Comparison of ENCODE assay signal across 14 mouse cellular contexts in genomic region chr5:112431120-112431775, GRCm38 (mm10). TPM values are rescaled to one million over a fixed set of nuclear protein-coding genes. Genes with fewer than 3 reads are reported as not detected.
DNase-seq lines count a peak whose midpoint lies in the region; ATAC-seq lines count a peak whose summit lies in the region.
"Had no signal": no experiment of that assay in that cellular context is flagged by ENCODE, and none has a peak within 500 bp of the region (broad histone marks: within the 10 kb centered on the region; RNA-seq: fewer than 3 reads in every experiment).

No protein-coding gene starts in this region.

- H3K4me3 ChIP-seq in forebrain, embryonic 12.5 days (replicated peaks), result no peak overlapping the region
- H3K4me3 ChIP-seq in forebrain, embryonic 11.5 days (ENCODE audit: low read depth, low read length), result no peak overlapping the region
- H3K4me3 ChIP-seq in midbrain, embryonic 10.5 days, result peak overlapping the region; percentile 26; the same call in 1 of the 2 replicates
- H3K4me3 ChIP-seq in midbrain, embryonic 16.5 days (ENCODE audit: low read depth, low read length), result no peak overlapping the region
- no peak overlapping the region for H3K4me3 ChIP-seq in intestine, embryonic 14.5 days (ENCODE audit: low read depth, low read length)
- peak overlapping the region; percentile 10; the same call in 1 of the 2 replicates for H3K4me3 ChIP-seq in stomach, embryonic 16.5 days (replicated peaks; ENCODE audit: low read length)
- H3K4me3 ChIP-seq: neural tube, embryonic 13.5 days had no signal

- WGBS in forebrain, embryonic 12.5 days, result 21% methylated on average over 14 of the region's 14 CpGs
- WGBS in forebrain, embryonic 11.5 days, result 24% methylated on average over 14 of the region's 14 CpGs
- WGBS in midbrain, embryonic 10.5 days, result 22% methylated on average over 14 of the region's 14 CpGs
- WGBS in midbrain, embryonic 16.5 days, result 17% methylated on average over 14 of the region's 14 CpGs
- WGBS in intestine, embryonic 14.5 days, result 27% methylated on average over 14 of the region's 14 CpGs
- WGBS in stomach, embryonic 16.5 days, result 22% methylated on average over 14 of the region's 14 CpGs

- H3K9ac ChIP-seq in forebrain, embryonic 12.5 days, result peak overlapping the region; percentile 5; the same call in 1 of the 2 replicates
- no peak overlapping the region for H3K9ac ChIP-seq in forebrain, embryonic 11.5 days (ENCODE audit: low read length)
- no peak overlapping the region for H3K9ac ChIP-seq in midbrain, embryonic 16.5 days (ENCODE audit: low read depth, low read length)
- H3K9ac ChIP-seq in intestine, embryonic 14.5 days (ENCODE audit: low read length), result no peak overlapping the region
- peak overlapping the region; percentile 38 for H3K9ac ChIP-seq in stomach, embryonic 16.5 days (ENCODE audit: low read length)
- H3K9ac ChIP-seq: hindbrain, embryonic 14.5 days; neural tube, embryonic 13.5 days had no signal

- no peak for DNase-seq in forebrain, embryonic 11.5 days (ENCODE audit: low spot score)
- DNase-seq in midbrain, embryonic 10.5 days (ENCODE audit: low spot score), result peak; percentile 76
- no peak for DNase-seq in intestine, embryonic 14.5 days (ENCODE audit: low spot score)
- no peak for DNase-seq in heart, postnatal 10 days
- DNase-seq in B cell, adult 2 months, result no peak
- DNase-seq: cerebellum, adult 9-11 months had no signal

- H3K36me3 ChIP-seq in forebrain, embryonic 12.5 days (replicated peaks), result no peaks in the 10 kb centered on the region
- H3K36me3 ChIP-seq in forebrain, embryonic 11.5 days (ENCODE audit: control insufficient read depth, insufficient read depth, low read length), result no peaks in the 10 kb centered on the region
- no peaks in the 10 kb centered on the region for H3K36me3 ChIP-seq in midbrain, embryonic 10.5 days
- H3K36me3 ChIP-seq in midbrain, embryonic 16.5 days (ENCODE audit: control insufficient read depth, insufficient read depth, low read length), result no peaks in the 10 kb centered on the region
- no peaks in the 10 kb centered on the region for H3K36me3 ChIP-seq in intestine, embryonic 14.5 days (ENCODE audit: control insufficient read depth, insufficient read depth, low read length)
- no peaks in the 10 kb centered on the region for H3K36me3 ChIP-seq in stomach, embryonic 16.5 days (ENCODE audit: control insufficient read depth, insufficient read depth, low read length)
- H3K36me3 ChIP-seq: neural tube, embryonic 13.5 days had no signal

- H3K4me2 ChIP-seq in forebrain, embryonic 12.5 days, result no peak overlapping the region
- no peak overlapping the region for H3K4me2 ChIP-seq in forebrain, embryonic 11.5 days (ENCODE audit: low read depth, low read length, severe bottlenecking)
- no peak overlapping the region for H3K4me2 ChIP-seq in midbrain, embryonic 16.5 days (ENCODE audit: low read length)
- H3K4me2 ChIP-seq in intestine, embryonic 14.5 days (ENCODE audit: low read length), result peak overlapping the region; percentile 27
- peak overlapping the region; percentile 38; the same call in 1 of the 2 replicates for H3K4me2 ChIP-seq in stomach, embryonic 16.5 days (ENCODE audit: low read depth, low read length)
- H3K4me2 ChIP-seq: hindbrain, embryonic 14.5 days; neural tube, embryonic 13.5 days had no signal

- H3K9me3 ChIP-seq in forebrain, embryonic 12.5 days, result no peaks in the 10 kb centered on the region
- H3K9me3 ChIP-seq in forebrain, embryonic 11.5 days (ENCODE audit: control insufficient read depth, low read length), result no peaks in the 10 kb centered on the region
- H3K9me3 ChIP-seq in midbrain, embryonic 10.5 days (replicated peaks), result no peaks in the 10 kb centered on the region
- H3K9me3 ChIP-seq in midbrain, embryonic 16.5 days (replicated peaks; ENCODE audit: control insufficient read depth, low read length, poor library complexity, severe bottlenecking), result no peaks in the 10 kb centered on the region
- no peaks in the 10 kb centered on the region for H3K9me3 ChIP-seq in intestine, embryonic 14.5 days (ENCODE audit: control insufficient read depth, low read length)
- no peaks in the 10 kb centered on the region; the same call in 1 of the 2 replicates for H3K9me3 ChIP-seq in stomach, embryonic 16.5 days (replicated peaks; ENCODE audit: control insufficient read depth, low read length)
- H3K9me3 ChIP-seq: neural tube, embryonic 13.5 days had no signal

- intact Hi-C loops in heart, postnatal 10 days (cut with DNase I), result loop anchor here (5.0 kb wide), 1 partner anchor 626 kb away; no protein-coding TSS in a partner anchor

- no peak for ATAC-seq in forebrain, embryonic 12.5 days (ENCODE audit: low FRiP score)
- ATAC-seq in forebrain, embryonic 11.5 days (replicated peaks; ENCODE audit: low FRiP score), result no peak
- ATAC-seq in midbrain, embryonic 16.5 days, result no peak
- no peak; the same call in 1 of the 2 replicates for ATAC-seq in intestine, embryonic 14.5 days (replicated peaks; ENCODE audit: low FRiP score, low TSS enrichment, low read depth)
- no peak for ATAC-seq in stomach, embryonic 16.5 days (ENCODE audit: insufficient read depth, low FRiP score)
- ATAC-seq: Patski had no signal

- H3K27ac ChIP-seq in forebrain, embryonic 12.5 days, result no peak overlapping the region
- no peak overlapping the region for H3K27ac ChIP-seq in forebrain, embryonic 11.5 days (ENCODE audit: low read depth, low read length)
- H3K27ac ChIP-seq in midbrain, embryonic 10.5 days (replicated peaks), result peak overlapping the region; percentile 46; the same call in 1 of the 2 replicates
- H3K27ac ChIP-seq in midbrain, embryonic 16.5 days (ENCODE audit: low read length), result no peak overlapping the region
- H3K27ac ChIP-seq in intestine, embryonic 14.5 days (ENCODE audit: low read depth), result no peak overlapping the region
- H3K27ac ChIP-seq in stomach, embryonic 16.5 days (ENCODE audit: low read length), result no peak overlapping the region
- H3K27ac ChIP-seq: hindbrain, embryonic 14.5 days; neural tube, embryonic 13.5 days had no signal

- peaks cover 13% of the 10 kb centered on the region for H3K4me1 ChIP-seq in forebrain, embryonic 12.5 days
- H3K4me1 ChIP-seq in forebrain, embryonic 11.5 days (replicated peaks; ENCODE audit: control insufficient read depth, insufficient read depth, low read length), result peaks cover 5% of the 10 kb centered on the region
- peaks cover 53% of the 10 kb centered on the region for H3K4me1 ChIP-seq in midbrain, embryonic 10.5 days
- peaks cover 4% of the 10 kb centered on the region for H3K4me1 ChIP-seq in midbrain, embryonic 16.5 days (ENCODE audit: control insufficient read depth, insufficient read depth, low read length)
- H3K4me1 ChIP-seq in intestine, embryonic 14.5 days (replicated peaks; ENCODE audit: control insufficient read depth, insufficient read depth, low read length), result no peaks in the 10 kb centered on the region; the same call in 1 of the 2 replicates
- H3K4me1 ChIP-seq in stomach, embryonic 16.5 days (ENCODE audit: control insufficient read depth, insufficient read depth, low read length), result no peaks in the 10 kb centered on the region

- H3K27me3 ChIP-seq in forebrain, embryonic 12.5 days, result peaks cover 46% of the 10 kb centered on the region
- peaks cover 7% of the 10 kb centered on the region for H3K27me3 ChIP-seq in forebrain, embryonic 11.5 days (ENCODE audit: control insufficient read depth, insufficient read depth, low read length)
- H3K27me3 ChIP-seq in midbrain, embryonic 10.5 days (ENCODE audit: low read depth, poor library complexity, severe bottlenecking), result peaks cover 77% of the 10 kb centered on the region
- H3K27me3 ChIP-seq in midbrain, embryonic 16.5 days (ENCODE audit: control insufficient read depth, insufficient read depth, low read depth, low read length), result no peaks in the 10 kb centered on the region
- H3K27me3 ChIP-seq in intestine, embryonic 14.5 days (replicated peaks; ENCODE audit: control insufficient read depth, insufficient read depth, low read length), result peaks cover 2% of the 10 kb centered on the region; the same call in 1 of the 2 replicates
- no peaks in the 10 kb centered on the region for H3K27me3 ChIP-seq in stomach, embryonic 16.5 days (ENCODE audit: control insufficient read depth, insufficient read depth, low read length)

RNA-seq across cellular contexts. Expression of gene Gm6588, which starts 18.0 kb away (rescaled TPM):
- polyA plus RNA-seq in forebrain, embryonic 12.5 days (2016; fragmentation: Nextera tagmentation; extraction: Ambion mirVana), result 0.57 and 0.65 TPM in 2 replicates
- polyA plus RNA-seq in forebrain, embryonic 11.5 days (2014; fragmentation: Nextera tagmentation; extraction: Ambion mirVana), result not detected in 2 replicates
- polyA plus RNA-seq in midbrain, embryonic 10.5 days (2016; fragmentation: Nextera tagmentation; extraction: Ambion mirVana), result 0.06 and 0.12 TPM in 2 replicates
- polyA plus RNA-seq in midbrain, embryonic 16.5 days (2015; fragmentation: Nextera tagmentation; extraction: Ambion mirVana), result 1.0 and 1.6 TPM in 2 replicates
- polyA plus RNA-seq in intestine, embryonic 14.5 days (2014; fragmentation: Nextera tagmentation; extraction: Ambion mirVana), result not detected in 2 replicates
- 0.09 TPM in 1 of 2 replicates, not detected in the other for polyA plus RNA-seq in stomach, embryonic 16.5 days (2015; fragmentation: Nextera tagmentation; extraction: Ambion mirVana)
- not detected for total RNA-seq in heart, postnatal 10 days (2021)
- total RNA-seq: left cerebral cortex, postnatal 10 days had no signal
- polyA plus RNA-seq: Patski; spleen, adult 2 months had no signal

RNA-seq across cellular contexts. Expression of gene Asphd2, which starts 36.6 kb away (rescaled TPM):
- polyA plus RNA-seq in forebrain, embryonic 12.5 days (2016; fragmentation: Nextera tagmentation; extraction: Ambion mirVana), result 38.6 and 57.3 TPM in 2 replicates
- polyA plus RNA-seq in forebrain, embryonic 11.5 days (2014; fragmentation: Nextera tagmentation; extraction: Ambion mirVana), result 50.7 and 54.1 TPM in 2 replicates
- 17.7 and 22.0 TPM in 2 replicates for polyA plus RNA-seq in midbrain, embryonic 10.5 days (2016; fragmentation: Nextera tagmentation; extraction: Ambion mirVana)
- 58.8 and 66.2 TPM in 2 replicates for polyA plus RNA-seq in midbrain, embryonic 16.5 days (2015; fragmentation: Nextera tagmentation; extraction: Ambion mirVana)
- 5.8 and 9.3 TPM in 2 replicates for polyA plus RNA-seq in intestine, embryonic 14.5 days (2014; fragmentation: Nextera tagmentation; extraction: Ambion mirVana)
- 2.3 and 3.3 TPM in 2 replicates for polyA plus RNA-seq in stomach, embryonic 16.5 days (2015; fragmentation: Nextera tagmentation; extraction: Ambion mirVana)
- 1 to 10 TPM in 1 of 2 experiments, under 1 TPM in 1; 0.57 to 1.1 TPM for total RNA-seq in heart, postnatal 10 days (2021)

Comparison
In these comparisons a context has a peak if more than half of its experiments do, and no peak if none do; other contexts are left out.
1. H3K4me3 ChIP-seq: peak in midbrain, embryonic 10.5 days (single experiment) and stomach, embryonic 16.5 days (single experiment); none in forebrain, embryonic 12.5 days (single experiment), forebrain, embryonic 11.5 days (single experiment), midbrain, embryonic 16.5 days (single experiment) and intestine, embryonic 14.5 days (single experiment).
2. H3K9ac ChIP-seq: peak in forebrain, embryonic 12.5 days (single experiment) and stomach, embryonic 16.5 days (single experiment); none in forebrain, embryonic 11.5 days (single experiment), midbrain, embryonic 16.5 days (single experiment) and intestine, embryonic 14.5 days (single experiment).
3. H3K4me2 ChIP-seq: peak in intestine, embryonic 14.5 days (single experiment) and stomach, embryonic 16.5 days (single experiment); none in forebrain, embryonic 12.5 days (single experiment), forebrain, embryonic 11.5 days (single experiment) and midbrain, embryonic 16.5 days (single experiment).